Mouse (Mus musculus): ENCODE measurements around the gene Naa15. TPM values are rescaled to one million over a fixed set of nuclear protein-coding genes. Genes with fewer than 3 reads are reported as not detected.

Naa15 gene
- total RNA-seq (2023) = 100 to 1,000 TPM; 106 to 110 TPM

DNA sequence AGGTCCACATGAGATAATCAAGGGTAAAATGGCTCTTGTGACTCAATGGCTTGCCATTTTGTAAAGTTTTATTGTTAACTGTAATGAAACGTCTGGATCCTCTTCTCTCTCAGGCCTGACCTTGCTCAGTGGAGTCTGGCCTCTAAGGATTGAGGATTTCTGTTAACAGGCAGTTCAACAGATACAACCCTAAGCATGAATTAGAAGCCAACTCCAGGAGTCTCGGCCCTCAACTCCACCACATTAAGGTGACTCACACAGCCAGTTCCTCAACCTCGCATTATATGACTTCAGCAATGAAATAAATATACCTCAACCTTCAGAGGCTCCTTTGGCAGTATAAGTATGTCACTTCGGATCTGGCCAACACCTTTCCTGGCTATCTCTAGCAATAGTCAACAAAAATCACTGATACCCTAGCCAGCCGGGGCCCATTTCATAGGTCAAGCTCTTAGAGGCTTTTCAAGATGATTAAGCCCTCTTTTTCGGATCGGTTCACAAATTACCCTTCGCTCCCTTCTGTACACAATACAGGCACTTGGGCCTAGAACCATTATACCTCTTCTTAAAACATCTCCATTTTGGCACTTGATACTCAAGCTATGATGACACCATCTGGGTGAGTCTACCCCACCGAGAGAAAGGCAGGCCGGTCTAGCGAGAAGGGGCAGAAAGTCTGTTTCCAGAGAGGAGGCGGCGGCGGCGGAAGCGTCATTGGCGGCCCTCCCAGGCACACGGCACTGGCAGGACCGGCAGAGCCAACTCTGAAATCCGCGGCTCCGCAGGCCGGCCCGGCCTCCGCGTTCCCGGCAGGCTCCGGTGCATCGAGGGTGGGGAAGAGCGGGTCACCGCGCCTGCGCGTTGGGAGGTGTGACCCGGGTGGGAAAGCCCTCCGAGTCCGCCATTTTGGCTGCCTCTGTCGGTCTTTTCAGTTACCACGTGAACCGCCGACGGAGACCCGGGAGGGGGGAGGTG is at the start of gene Naa15:
Naa15 (plus strand) TSS at position 51 of the 975 bp plus-strand sequence.

DNA sequence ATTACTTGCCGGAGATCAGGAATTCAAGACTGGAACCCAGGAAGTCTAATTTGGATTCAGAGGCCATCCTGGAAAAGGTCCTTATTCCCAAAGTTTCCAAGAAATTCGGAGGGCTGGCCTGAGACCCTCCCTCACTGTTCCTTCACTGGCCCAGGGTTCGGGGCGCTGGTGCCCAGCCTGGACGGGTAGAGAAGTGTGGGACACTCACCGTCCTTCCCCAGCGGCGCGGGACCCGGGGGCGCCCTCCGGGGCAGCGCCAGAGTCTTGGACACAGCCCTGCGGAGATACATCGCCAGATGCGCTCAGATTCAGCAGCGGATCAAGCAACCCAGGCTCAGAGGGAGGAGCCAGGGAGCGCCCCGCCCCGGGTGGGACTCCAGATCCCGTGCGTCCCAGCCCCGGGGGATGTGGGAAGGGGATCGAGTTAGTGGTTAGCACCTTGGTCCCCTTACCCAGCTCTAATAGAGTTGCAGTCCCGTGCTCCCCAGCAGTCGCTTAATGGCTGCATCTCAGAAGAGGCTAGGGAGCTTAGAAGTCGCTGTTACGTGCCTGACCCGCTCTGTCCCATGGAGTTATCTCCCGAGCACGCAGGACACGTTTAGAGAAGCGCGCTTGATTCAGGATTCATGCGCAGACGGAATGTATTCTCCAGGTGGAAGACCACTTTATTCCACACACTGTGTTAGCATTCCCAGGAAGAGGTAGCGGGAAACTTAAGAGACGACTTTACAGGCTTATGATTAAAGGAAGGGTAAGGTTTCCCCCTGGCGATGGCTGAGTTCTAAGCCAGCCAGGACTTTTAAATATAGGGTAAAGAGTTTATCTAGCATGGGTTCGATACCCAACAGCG is 18.5 kb upstream of the Naa15 start, which contains the start of gene Mgarp:
Mgarp (minus strand) TSS at position 520 of the 850 bp plus-strand sequence.

DNA sequence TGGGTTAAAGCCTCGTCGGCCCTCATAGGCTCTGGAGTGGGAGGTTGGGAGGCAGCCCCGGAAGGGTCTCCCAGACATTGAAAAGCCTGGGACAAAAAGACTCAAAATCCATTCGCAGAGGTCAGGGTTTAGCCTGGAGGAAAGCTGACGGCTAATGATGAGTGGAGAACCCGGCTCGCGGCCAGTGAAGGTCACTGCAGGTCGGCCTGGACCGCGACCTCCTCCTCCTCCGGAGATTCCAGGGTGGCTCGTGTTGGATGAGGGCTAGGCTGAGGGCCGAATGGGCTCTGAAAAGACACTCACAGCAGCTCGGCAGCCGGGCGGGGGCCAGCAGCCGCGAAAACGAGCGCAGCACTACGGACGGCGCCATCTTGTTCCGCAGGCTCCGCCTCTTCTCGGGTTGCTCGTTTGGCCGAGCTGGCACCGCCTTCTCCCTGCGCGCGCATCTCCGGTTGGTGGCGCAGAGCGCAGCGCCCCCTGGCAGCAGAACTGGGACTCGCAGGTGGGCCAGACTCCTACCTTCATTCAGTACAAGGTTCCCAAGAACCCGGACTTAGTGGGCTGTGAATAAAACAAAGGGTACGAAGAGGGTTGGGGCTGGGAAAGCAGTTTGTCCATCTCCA is 6.3 kb upstream of the Naa15 start, which contains the start of gene Ndufc1:
Ndufc1 (minus strand) TSS at position 428 of the 623 bp plus-strand sequence.

DNA sequence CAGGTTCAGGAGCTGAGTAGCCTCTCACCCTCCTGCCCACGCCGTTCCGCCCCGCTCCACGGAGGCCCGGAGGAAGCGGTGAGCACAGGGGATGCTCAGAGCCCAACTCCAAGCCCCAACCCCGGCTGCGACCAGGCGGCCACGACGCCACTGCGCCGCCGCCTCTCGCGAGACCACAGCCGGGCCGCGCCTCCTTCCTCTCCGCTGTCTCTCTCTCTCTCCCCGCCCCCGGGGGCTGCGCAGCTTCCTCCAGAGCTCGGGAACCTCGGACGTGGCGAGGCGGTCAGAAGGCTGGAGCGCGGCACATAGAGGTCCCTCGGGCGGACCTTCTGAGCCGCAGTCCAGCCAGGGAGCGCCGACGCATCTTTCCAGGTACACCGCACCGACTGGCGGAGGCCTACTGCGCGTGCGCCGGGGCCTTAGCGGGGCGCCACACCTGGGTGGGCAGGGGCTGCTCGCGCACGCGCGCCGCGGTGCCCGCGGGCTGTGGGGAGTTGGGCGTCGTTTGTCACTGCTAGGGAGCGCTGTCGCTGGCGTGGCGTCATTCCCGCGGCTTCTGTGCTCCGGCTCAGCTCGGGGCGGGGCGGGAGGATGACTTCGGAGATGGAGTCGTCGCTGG is 68.9 kb downstream of the Naa15 start, which contains the start of gene Rab33b:
Rab33b (plus strand) TSS at position 180 of the 619 bp plus-strand sequence.

Other genes starting within 250 kb of the Naa15 start
- 1 to 10 TPM; 8.4 to 9.2 TPM for gene Noct, start 190.7 kb upstream of the Naa15 start, total RNA-seq (2023)
- 100 to 1,000 TPM; 137 to 155 TPM for gene Elf2, start 74.5 kb upstream of the Naa15 start, total RNA-seq (2023)
- gene Mgarp, start 18.4 kb upstream of the Naa15 start, total RNA-seq (2023) = not detected
- gene Ndufc1, start 6.2 kb upstream of the Naa15 start, total RNA-seq (2023) = 10 to 100 TPM; 48.4 to 64.2 TPM
- 10 to 100 TPM; 35.1 to 44.9 TPM for gene Rab33b, start 68.8 kb downstream of the Naa15 start, total RNA-seq (2023)
- gene Setd7, start 145.7 kb downstream of the Naa15 start, total RNA-seq (2023) = 10 to 100 TPM; 64.8 to 67.7 TPM
- 10 to 100 TPM; 54.8 to 58.7 TPM for gene Mgst2, start 245.2 kb downstream of the Naa15 start, total RNA-seq (2023)